Mouse (Mus musculus): Measurements from ENCODE around the gene Fam168b. TPM values are rescaled to one million over a fixed set of nuclear protein-coding genes. Genes with fewer than 3 reads are reported as not detected.

The Fam168b gene
- polyA plus RNA-seq (2015; fragmentation: Nextera tagmentation; extraction: Ambion mirVana) = 133 and 142 TPM in 2 replicates

DNA sequence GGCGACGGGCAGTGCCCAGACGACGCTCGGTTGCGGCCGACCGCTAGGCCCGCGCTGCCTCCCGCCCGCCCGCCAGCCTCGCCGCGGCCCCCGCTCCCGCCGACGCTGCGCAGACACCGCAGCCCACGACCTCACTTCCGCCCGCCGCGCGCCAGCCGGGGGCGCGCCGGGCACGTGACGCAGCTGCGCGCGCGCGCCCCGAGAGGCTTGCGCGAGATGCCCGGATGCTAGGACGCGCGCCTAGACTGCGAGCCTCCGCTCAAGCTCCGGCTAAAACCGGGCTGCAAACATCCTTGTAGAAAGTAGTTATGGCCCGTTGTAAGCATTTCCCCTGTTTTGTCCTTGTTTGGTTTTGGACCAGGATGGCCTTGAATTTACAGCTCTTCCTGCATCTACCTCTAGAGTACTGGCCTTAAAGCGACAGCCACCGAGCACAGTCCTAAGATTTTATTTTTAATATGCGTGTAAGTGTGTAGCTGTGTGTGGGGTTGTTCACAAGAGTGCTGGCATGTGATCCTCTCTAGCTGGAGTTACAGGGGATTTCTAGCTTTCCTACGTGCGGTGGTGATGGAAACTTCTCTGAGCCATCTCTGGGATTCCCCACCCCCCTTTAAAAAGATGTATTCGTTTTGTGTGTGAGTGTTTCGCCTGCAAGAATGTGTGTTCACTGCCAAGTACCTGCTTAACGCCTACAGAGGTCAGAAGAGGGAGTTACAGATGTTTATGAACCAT, at the start of gene Fam168b:
TSS of gene Fam168b (minus strand) at position 179 of the 732 bp plus-strand sequence.
- WGBS = under 1% methylated on average over 59 of the region's 59 CpGs
- Histone ChIP-seq H3K4me1 (replicated peaks) (peaks cover 38% of the 10 kb centered on the region), H3K36me3 (no peaks in the 10 kb centered on the region), H3K27me3 (no peaks in the 10 kb centered on the region), H3K27ac (replicated peaks) (peak within 1 kb of the TSS; percentile 100), H3K9ac (peak within 1 kb of the TSS; percentile 73), H3K4me2 (peak within 1 kb of the TSS; percentile 79), H3K9me3 (no peaks in the 10 kb centered on the region), H3K4me3 (peak within 1 kb of the TSS; percentile 65)
- ATAC-seq (ENCODE audit: low FRiP score, low read depth) = peak; percentile 91

DNA sequence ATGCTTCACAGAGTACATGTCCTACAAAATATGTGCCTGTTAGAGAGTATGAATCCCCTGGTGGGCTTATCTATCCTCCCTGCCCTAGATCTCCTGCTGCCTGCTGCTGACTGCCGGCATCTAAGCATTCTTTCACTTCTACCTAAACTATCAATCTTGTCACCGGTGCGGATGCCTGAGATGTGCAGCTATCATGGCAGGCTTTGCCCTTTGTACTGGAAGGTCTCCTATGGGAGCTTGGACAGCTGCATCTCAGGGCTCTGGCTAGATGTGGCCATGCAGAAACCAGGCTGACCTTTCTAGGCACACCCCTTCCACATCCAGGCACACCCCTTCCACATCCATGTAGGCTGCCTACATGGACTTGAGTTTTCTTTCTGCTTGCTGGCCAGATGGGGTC, 49.6 kb upstream of the Fam168b start:
- ATAC-seq (ENCODE audit: low FRiP score, low read depth) = 0 out of 2 replicates have a peak, but pooled peaks have one; percentile 23
- Histone ChIP-seq H3K4me3 (no peak overlapping the region), H3K4me2 (no peak overlapping the region), H3K36me3 (no peaks in the 10 kb centered on the region), H3K27ac (replicated peaks) (no peak overlapping the region), H3K9me3 (no peaks in the 10 kb centered on the region), H3K9ac (no peak overlapping the region), H3K27me3 (no peaks in the 10 kb centered on the region), H3K4me1 (replicated peaks) (0 out of 2 replicates have a peak, but pooled peaks cover 3% of the 10 kb centered on the region)
- WGBS = 76% methylated on average over 3 of the region's 3 CpGs

DNA sequence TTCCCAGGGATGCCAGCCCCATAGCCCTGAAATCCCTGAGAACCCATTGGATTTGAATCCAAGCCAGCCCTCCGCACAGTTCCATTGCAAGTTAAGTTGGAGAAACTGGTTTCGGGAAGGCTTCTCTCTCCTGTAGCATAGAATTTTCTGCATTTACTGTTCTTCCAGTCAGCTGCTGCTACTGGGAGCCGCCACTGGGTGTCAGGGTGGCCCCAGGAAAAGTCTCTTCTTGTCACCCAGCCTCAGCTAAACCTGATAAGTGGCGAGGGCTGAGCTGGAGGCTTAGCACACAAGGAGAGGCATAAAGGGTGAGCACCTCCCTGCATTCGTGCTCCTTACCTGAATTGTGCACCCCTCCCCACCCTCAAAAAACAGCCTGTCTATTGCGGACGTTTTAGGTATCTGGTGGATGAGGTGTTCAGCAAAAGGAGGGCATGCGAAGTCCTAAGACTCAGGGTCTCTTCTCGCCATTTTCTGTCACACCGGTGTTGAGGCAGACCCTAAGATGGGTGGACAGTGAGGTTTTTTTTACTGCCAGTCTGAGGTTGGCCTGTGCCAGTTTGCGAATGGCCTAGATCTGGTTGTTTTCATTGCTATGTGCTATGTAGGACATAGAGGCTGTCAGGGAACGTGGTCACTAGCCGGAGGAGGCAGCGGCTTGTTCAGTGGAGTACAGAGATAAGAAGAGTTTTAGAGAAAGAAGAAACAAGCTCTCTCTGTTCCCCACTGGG, 48.9 kb upstream of the Fam168b start:
- no peaks in the 10 kb centered on the region for H3K9me3 ChIP-seq
- H3K36me3 ChIP-seq = no peaks in the 10 kb centered on the region
- H3K4me2 ChIP-seq = no peak overlapping the region
- WGBS = 57% methylated on average over 14 of the region's 14 CpGs
- no peaks in the 10 kb centered on the region for H3K27me3 ChIP-seq
- no peak overlapping the region for H3K9ac ChIP-seq
- peak; percentile 89 for ATAC-seq (ENCODE audit: low FRiP score, low read depth)
- no peak overlapping the region for H3K4me3 ChIP-seq
- H3K4me1 ChIP-seq (replicated peaks) = 0 out of 2 replicates have a peak, but pooled peaks cover 3% of the 10 kb centered on the region
- H3K27ac ChIP-seq (replicated peaks) = no peak overlapping the region

DNA sequence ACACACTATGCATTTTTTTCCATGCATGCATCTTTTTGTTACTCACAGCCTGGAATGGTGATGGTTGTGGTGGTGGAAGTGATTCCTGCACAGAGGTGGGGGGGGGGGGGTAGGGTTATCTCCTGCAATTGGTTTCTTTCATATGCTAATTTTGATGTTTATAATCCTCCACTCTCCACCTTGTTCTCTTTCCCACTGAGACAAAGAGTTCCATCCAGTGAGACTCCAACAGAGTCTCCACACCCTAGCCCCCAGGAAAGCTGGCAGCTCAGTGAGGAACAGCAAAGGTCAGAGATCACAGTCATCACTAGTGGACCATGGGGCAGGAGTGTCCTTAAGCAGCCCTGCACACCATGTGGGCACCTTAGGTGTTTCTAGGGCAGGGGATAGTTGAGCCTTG, 40.9 kb upstream of the Fam168b start:
- no peaks in the 10 kb centered on the region for H3K4me1 ChIP-seq (replicated peaks)
- no peak overlapping the region for H3K4me3 ChIP-seq
- ATAC-seq (ENCODE audit: low FRiP score, low read depth) = no peak
- no peaks in the 10 kb centered on the region for H3K9me3 ChIP-seq
- H3K9ac ChIP-seq = no peak overlapping the region
- H3K36me3 ChIP-seq = peaks cover 15% of the 10 kb centered on the region
- H3K27me3 ChIP-seq = no peaks in the 10 kb centered on the region
- no peak overlapping the region for H3K27ac ChIP-seq (replicated peaks)
- no peak overlapping the region for H3K4me2 ChIP-seq

DNA sequence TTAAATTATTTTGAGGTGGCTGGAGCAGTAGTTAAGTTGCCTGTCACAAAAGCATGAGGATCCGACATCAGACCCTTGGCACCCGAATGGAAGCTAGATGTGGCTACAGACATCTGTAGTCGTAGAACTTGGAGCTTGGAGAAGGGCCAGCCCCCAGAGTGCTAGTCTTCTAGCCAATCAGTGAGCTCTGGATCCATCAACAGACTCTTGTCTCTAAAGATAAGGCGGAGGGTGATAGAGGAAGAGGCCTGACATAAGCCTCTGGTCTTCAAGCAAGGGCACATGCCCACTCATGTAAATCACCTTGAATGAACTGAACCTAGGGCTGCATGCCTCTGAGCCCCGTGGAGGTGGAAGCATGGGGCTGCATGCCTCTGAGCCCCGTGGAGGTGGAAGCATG, 36.7 kb upstream of the Fam168b start:
- H3K4me3 ChIP-seq = no peak overlapping the region
- WGBS = 90% methylated on average over 6 of the region's 6 CpGs

DNA sequence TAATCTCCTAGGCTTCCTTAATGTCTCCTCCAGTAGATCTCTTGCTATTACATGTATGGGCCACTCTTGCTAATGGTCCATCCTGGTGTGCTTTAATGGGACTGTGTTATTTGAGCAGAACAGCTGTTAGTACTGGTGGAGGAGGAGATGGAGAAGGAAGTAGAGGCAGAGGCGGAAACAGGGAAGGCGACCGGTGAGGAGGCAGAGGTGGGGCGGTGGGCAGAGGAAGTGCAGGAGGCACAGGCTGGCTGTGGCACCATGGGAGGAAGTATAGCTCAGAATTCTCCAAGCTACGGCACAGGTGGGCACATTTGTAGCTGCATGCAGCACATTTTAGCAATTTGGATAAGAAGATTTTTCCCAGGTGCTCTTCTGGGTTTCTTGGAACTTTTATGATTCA, 30.7 kb upstream of the Fam168b start:
- Histone ChIP-seq H3K4me2 (no peak overlapping the region), H3K9me3 (no peaks in the 10 kb centered on the region), H3K4me3 (no peak overlapping the region), H3K9ac (no peak overlapping the region), H3K27me3 (no peaks in the 10 kb centered on the region), H3K4me1 (replicated peaks) (no peaks in the 10 kb centered on the region), H3K27ac (replicated peaks) (no peak overlapping the region), H3K36me3 (peaks cover 64% of the 10 kb centered on the region)
- ATAC-seq (ENCODE audit: low FRiP score, low read depth) = no peak
- 90% methylated on average over 5 of the region's 5 CpGs for WGBS

More for the DNA sequence above, 36.7 kb upstream of the Fam168b start:
- H3K9me3 ChIP-seq = no peaks in the 10 kb centered on the region
- H3K27me3 ChIP-seq = no peaks in the 10 kb centered on the region
- no peak overlapping the region for H3K9ac ChIP-seq
- no peak overlapping the region for H3K4me2 ChIP-seq
- H3K36me3 ChIP-seq = peaks cover 34% of the 10 kb centered on the region
- H3K27ac ChIP-seq (replicated peaks) = no peak overlapping the region
- no peak for ATAC-seq (ENCODE audit: low FRiP score, low read depth)
- H3K4me1 ChIP-seq (replicated peaks) = no peaks in the 10 kb centered on the region

DNA sequence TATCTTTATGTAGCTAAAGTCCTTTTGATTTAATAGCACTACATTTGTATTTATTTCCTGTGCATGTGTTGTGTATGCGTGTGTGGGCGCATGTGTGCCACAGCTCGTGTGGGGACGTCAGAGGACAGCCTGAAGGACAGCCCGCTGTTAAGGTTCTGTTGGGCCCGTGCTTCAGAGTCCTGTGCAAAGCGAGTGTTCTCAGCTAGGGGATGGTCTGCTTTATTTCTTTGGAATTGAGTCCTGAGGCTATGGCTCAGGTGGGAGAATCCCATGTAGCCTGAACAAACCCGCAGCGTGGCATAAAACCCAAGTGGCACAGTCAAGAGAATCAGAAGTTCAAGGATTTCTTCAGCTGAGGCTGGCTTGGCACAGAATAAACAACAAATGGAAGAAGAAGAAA, 28.3 kb upstream of the Fam168b start:
- Histone ChIP-seq H3K27ac (replicated peaks) (no peak overlapping the region), H3K27me3 (no peaks in the 10 kb centered on the region), H3K4me1 (replicated peaks) (no peaks in the 10 kb centered on the region), H3K4me2 (no peak overlapping the region), H3K4me3 (no peak overlapping the region), H3K9ac (no peak overlapping the region), H3K36me3 (peaks cover 71% of the 10 kb centered on the region), H3K9me3 (no peaks in the 10 kb centered on the region)
- ATAC-seq (ENCODE audit: low FRiP score, low read depth) = no peak
- WGBS = 94% methylated on average over 9 of the region's 9 CpGs

DNA sequence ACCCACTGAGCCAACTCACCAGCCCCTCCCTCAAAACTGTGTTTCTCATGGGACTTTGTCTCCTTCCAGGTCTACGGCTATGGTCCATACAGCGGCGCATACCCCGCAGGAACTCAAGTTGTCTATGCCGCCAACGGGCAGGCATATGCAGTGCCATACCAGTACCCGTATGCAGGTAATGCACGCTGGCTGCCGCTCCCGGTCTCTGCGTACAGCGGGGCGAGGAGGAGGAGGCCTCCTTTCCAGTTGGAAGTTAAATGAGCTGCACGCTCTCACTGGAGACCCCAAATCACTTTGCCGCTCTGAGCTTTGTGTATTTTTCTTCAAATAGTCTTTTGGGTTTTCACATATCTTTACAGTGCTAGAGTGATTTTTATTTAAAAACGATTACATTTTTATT, 26.4 kb upstream of the Fam168b start:
- peaks cover 61% of the 10 kb centered on the region for H3K36me3 ChIP-seq
- H3K27ac ChIP-seq (replicated peaks) = no peak overlapping the region
- no peak overlapping the region for H3K4me3 ChIP-seq
- no peaks in the 10 kb centered on the region for H3K27me3 ChIP-seq
- WGBS = 95% methylated on average over 16 of the region's 16 CpGs
- no peaks in the 10 kb centered on the region for H3K9me3 ChIP-seq
- H3K4me1 ChIP-seq (replicated peaks) = no peaks in the 10 kb centered on the region
- no peak overlapping the region for H3K9ac ChIP-seq
- H3K4me2 ChIP-seq = no peak overlapping the region
- no peak for ATAC-seq (ENCODE audit: low FRiP score, low read depth)

DNA sequence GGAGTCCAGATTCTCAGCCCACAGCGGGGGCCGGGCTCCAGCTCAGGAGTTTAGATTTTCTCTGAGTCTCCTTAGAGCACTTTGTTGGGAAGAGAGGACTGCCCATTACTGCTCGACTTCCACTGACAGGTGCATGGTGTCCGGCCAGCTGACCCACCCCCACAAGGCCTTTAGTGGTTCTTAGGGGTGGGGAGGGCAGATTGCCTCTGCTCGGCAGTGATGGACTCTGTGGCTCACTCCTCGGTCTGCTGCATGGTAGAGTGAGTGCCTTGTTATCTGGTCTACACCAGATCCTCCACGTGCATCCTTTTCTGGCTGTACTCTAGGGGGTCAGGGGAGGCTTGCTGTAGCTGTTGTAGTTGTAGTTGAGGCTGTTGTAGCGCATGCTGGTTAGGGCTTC, 25.5 kb upstream of the Fam168b start:
- Histone ChIP-seq H3K4me3 (no peak overlapping the region), H3K27me3 (no peaks in the 10 kb centered on the region), H3K4me1 (replicated peaks) (no peaks in the 10 kb centered on the region), H3K27ac (replicated peaks) (no peak overlapping the region), H3K4me2 (no peak overlapping the region), H3K9ac (no peak overlapping the region), H3K36me3 (peaks cover 68% of the 10 kb centered on the region), H3K9me3 (no peaks in the 10 kb centered on the region)
- 0 out of 2 replicates have a peak, but pooled peaks have one; percentile 32 for ATAC-seq (ENCODE audit: low FRiP score, low read depth)
- 94% methylated on average over 8 of the region's 8 CpGs for WGBS

DNA sequence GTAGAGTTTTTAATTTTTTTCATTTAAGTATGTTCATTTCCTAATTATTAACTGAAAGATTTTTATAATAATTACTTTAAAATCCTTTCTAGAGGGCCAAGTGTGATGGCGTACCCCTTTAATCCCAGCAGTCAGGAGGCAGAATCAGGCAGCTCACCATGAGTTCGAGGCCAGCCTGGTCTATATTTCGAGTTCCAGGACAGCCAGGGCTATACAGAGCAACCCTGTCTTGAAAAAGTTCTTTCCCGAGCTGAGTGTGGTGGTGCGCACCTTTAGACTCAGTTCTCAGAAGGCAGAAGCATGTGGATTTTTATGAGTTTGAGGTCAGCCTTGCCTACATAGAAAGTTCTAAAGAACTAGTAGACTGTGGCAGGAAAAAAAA, 24.7 kb upstream of the Fam168b start:
- no peaks in the 10 kb centered on the region for H3K4me1 ChIP-seq (replicated peaks)
- WGBS = 92% methylated on average over 5 of the region's 5 CpGs
- H3K27ac ChIP-seq (replicated peaks) = no peak overlapping the region
- ATAC-seq (ENCODE audit: low FRiP score, low read depth) = no peak
- peaks cover 69% of the 10 kb centered on the region for H3K36me3 ChIP-seq
- H3K27me3 ChIP-seq = no peaks in the 10 kb centered on the region
- no peak overlapping the region for H3K9ac ChIP-seq
- H3K4me2 ChIP-seq = no peak overlapping the region
- H3K9me3 ChIP-seq = no peaks in the 10 kb centered on the region
- H3K4me3 ChIP-seq = no peak overlapping the region

DNA sequence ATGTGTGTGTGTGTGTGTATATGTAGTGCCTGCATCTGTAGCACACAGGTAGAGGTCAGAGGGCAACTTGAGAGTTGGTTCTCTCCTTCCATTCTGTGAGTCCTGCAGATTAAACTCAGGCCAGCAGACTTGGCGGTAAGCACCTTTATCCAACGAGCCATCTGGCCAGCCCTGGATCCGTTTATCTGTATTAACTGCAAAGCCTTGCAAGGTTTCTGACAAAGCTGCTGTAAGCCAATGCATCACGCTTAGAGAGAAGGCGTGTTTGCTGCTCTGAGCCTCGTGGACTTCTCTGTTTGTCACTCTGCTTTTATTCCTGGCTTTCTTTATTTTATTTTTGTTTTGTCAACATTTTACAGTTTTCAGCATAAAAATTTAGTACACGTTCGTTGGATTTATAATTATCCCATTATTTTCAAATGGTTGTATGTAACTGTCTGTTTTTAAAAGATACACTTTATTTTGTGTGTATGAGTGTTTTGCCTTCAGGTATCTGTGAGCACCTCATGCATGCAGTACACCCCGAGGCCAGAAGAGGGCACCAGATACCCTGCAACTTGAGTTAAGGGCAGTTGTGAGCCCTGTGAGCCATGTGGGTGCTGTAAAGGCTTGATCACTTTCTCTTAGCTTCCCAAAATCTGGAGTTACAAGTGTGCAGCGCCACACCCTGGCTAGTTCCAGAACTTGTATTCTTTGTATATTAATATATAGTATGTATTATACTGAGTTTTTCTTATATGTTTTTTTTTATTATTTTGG, 24.1 kb upstream of the Fam168b start:
- ATAC-seq (ENCODE audit: low FRiP score, low read depth) = peak; percentile 44; the same call in 1 of the 2 replicates
- WGBS = 60% methylated on average over 10 of the region's 10 CpGs

DNA sequence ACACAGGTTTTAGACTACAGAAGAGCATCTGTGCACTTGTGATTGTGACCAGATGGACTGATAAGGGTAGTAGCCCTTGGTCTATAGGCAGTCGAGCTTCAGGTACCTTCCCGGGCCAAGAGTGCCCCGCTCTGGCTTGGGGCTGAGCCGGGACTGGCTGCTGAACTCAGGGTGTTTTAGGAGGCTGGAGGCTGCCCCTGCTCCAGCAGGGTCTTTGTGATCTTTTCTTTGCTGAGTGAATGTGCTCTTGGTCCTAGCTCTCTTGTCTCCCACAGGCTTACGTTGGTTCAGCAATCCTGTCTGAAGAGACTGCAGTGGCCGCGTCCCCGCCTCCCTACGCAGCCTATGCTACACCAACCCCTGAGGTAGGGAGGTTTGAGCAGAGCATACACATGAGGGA, 23.0 kb upstream of the Fam168b start:
- Histone ChIP-seq H3K27ac (replicated peaks) (no peak overlapping the region), H3K36me3 (peaks cover 65% of the 10 kb centered on the region), H3K27me3 (no peaks in the 10 kb centered on the region), H3K9ac (no peak overlapping the region), H3K4me3 (no peak overlapping the region), H3K9me3 (no peaks in the 10 kb centered on the region), H3K4me2 (no peak overlapping the region), H3K4me1 (replicated peaks) (no peaks in the 10 kb centered on the region)
- ATAC-seq (ENCODE audit: low FRiP score, low read depth) = no peak
- whole genome bisulfite sequencing = 87% methylated on average over 9 of the region's 9 CpGs

More for the DNA sequence above, 24.1 kb upstream of the Fam168b start:
- H3K4me3 ChIP-seq = no peak overlapping the region
- no peaks in the 10 kb centered on the region for H3K4me1 ChIP-seq (replicated peaks)
- no peaks in the 10 kb centered on the region for H3K27me3 ChIP-seq
- H3K27ac ChIP-seq (replicated peaks) = no peak overlapping the region
- H3K9ac ChIP-seq = no peak overlapping the region
- no peaks in the 10 kb centered on the region for H3K9me3 ChIP-seq
- H3K4me2 ChIP-seq = no peak overlapping the region
- peaks cover 72% of the 10 kb centered on the region for H3K36me3 ChIP-seq
